Mouse (Mus musculus): ENCODE measurements around the gene Sec24d. TPM values are rescaled to one million over a fixed set of nuclear protein-coding genes. Genes with fewer than 3 reads are reported as not detected.
A peak's percentile ranks its signal among the peaks of the same experiment; 100 is the strongest.

Sec24d gene
- total and polyA plus RNA-seq, 2 experiments from 2014 or later, result 11.2 to 24.6 TPM

GRCm38 (mm10) chr3:123313920-123314614 lies 46.8 kb downstream of the Sec24d start:
- ATAC-seq (ENCODE audit: low FRiP score) (no peak), DNase-seq (ENCODE audit: low spot score) (no peak)
- Histone ChIP-seq H3K9ac (replicated peaks; ENCODE audit: low read length, poor library complexity, severe bottlenecking) (no peak overlapping the region), H3K27ac (ENCODE audit: low read depth, low read length) (no peak overlapping the region), H3K4me2 (ENCODE audit: low read depth, low read length, poor library complexity, severe bottlenecking) (no peak overlapping the region), H3K36me3 (ENCODE audit: insufficient read depth, low read length) (no peaks in the 10 kb centered on the region), H3K4me1 (ENCODE audit: insufficient read depth, low read length) (no peaks in the 10 kb centered on the region), H3K9me3 (ENCODE audit: low read length) (no peaks in the 10 kb centered on the region), H3K4me3 (ENCODE audit: low read depth, low read length) (no peak overlapping the region), H3K27me3 (ENCODE audit: insufficient read depth, low read length) (no peaks in the 10 kb centered on the region)
- 23% methylated on average over 12 of the region's 12 CpGs for WGBS
- peak; percentile 22; the same call in 1 of the 2 replicates for TF ChIP-seq CTCF (IDR thresholded peaks at IDR 0.05)

- TF ChIP-seq CTCF (IDR thresholded peaks at IDR 0.05), result no peak
These were observed 48.8 kb downstream of the Sec24d start for GRCm38 (mm10) chr3:123316066-123316465.

GRCm38 (mm10) chr3:123317081-123317480 lies 49.8 kb downstream of the Sec24d start:
- ATAC-seq (ENCODE audit: low FRiP score) (no peak), DNase-seq (ENCODE audit: low spot score) (no peak)
- Histone ChIP-seq H3K36me3 (ENCODE audit: insufficient read depth, low read length) (no peaks in the 10 kb centered on the region), H3K9ac (replicated peaks; ENCODE audit: low read length, poor library complexity, severe bottlenecking) (no peak overlapping the region), H3K9me3 (ENCODE audit: low read length) (no peaks in the 10 kb centered on the region), H3K4me1 (ENCODE audit: insufficient read depth, low read length) (no peaks in the 10 kb centered on the region), H3K4me3 (ENCODE audit: low read depth, low read length) (no peak overlapping the region), H3K27ac (ENCODE audit: low read depth, low read length) (no peak overlapping the region), H3K27me3 (ENCODE audit: insufficient read depth, low read length) (no peaks in the 10 kb centered on the region), H3K4me2 (ENCODE audit: low read depth, low read length, poor library complexity, severe bottlenecking) (no peak overlapping the region)
- 68% methylated on average over 9 of the region's 9 CpGs for WGBS
- TF ChIP-seq CTCF (IDR thresholded peaks at IDR 0.05), result no peak

More at GRCm38 (mm10) chr3:123316066-123316465, 48.8 kb downstream of the Sec24d start:
- H3K36me3 ChIP-seq (ENCODE audit: insufficient read depth, low read length), result no peaks in the 10 kb centered on the region
- no peak overlapping the region for H3K4me3 ChIP-seq (ENCODE audit: low read depth, low read length)
- no peak overlapping the region for H3K4me2 ChIP-seq (ENCODE audit: low read depth, low read length, poor library complexity, severe bottlenecking)
- DNase-seq (ENCODE audit: low spot score) (no peak), ATAC-seq (ENCODE audit: low FRiP score) (no peak)
- 86% methylated on average over 6 of the region's 6 CpGs for WGBS
- no peaks in the 10 kb centered on the region for H3K9me3 ChIP-seq (ENCODE audit: low read length)
- H3K4me1 ChIP-seq (ENCODE audit: insufficient read depth, low read length), result no peaks in the 10 kb centered on the region
- H3K27ac ChIP-seq (ENCODE audit: low read depth, low read length), result no peak overlapping the region
- H3K27me3 ChIP-seq (ENCODE audit: insufficient read depth, low read length), result no peaks in the 10 kb centered on the region
- no peak overlapping the region for H3K9ac ChIP-seq (replicated peaks; ENCODE audit: low read length, poor library complexity, severe bottlenecking)

GRCm38 (mm10) chr3:123320341-123320740 lies 53.1 kb downstream of the Sec24d start:
- no peaks in the 10 kb centered on the region for H3K36me3 ChIP-seq (ENCODE audit: insufficient read depth, low read length)
- no peak overlapping the region for H3K27ac ChIP-seq (ENCODE audit: low read depth, low read length)
- no peak for TF ChIP-seq CTCF (IDR thresholded peaks at IDR 0.05)
- no peak overlapping the region for H3K4me3 ChIP-seq (ENCODE audit: low read depth, low read length)
- no peak overlapping the region for H3K9ac ChIP-seq (replicated peaks; ENCODE audit: low read length, poor library complexity, severe bottlenecking)
- H3K4me2 ChIP-seq (ENCODE audit: low read depth, low read length, poor library complexity, severe bottlenecking), result no peak overlapping the region
- no peaks in the 10 kb centered on the region for H3K27me3 ChIP-seq (ENCODE audit: insufficient read depth, low read length)
- no peaks in the 10 kb centered on the region for H3K9me3 ChIP-seq (ENCODE audit: low read length)
- H3K4me1 ChIP-seq (ENCODE audit: insufficient read depth, low read length), result no peaks in the 10 kb centered on the region
- DNase-seq (ENCODE audit: low spot score) (no peak), ATAC-seq (ENCODE audit: low FRiP score) (no peak)
- 83% methylated on average over 9 of the region's 9 CpGs for WGBS

GRCm38 (mm10) chr3:123321612-123322011 lies 54.4 kb downstream of the Sec24d start:
- no peaks in the 10 kb centered on the region for H3K27me3 ChIP-seq (ENCODE audit: insufficient read depth, low read length)
- H3K9me3 ChIP-seq (ENCODE audit: low read length), result no peaks in the 10 kb centered on the region
- no peak for TF ChIP-seq CTCF (IDR thresholded peaks at IDR 0.05)
- H3K4me2 ChIP-seq (ENCODE audit: low read depth, low read length, poor library complexity, severe bottlenecking), result no peak overlapping the region
- H3K27ac ChIP-seq (ENCODE audit: low read depth, low read length), result no peak overlapping the region
- H3K9ac ChIP-seq (replicated peaks; ENCODE audit: low read length, poor library complexity, severe bottlenecking), result no peak overlapping the region
- no peaks in the 10 kb centered on the region for H3K36me3 ChIP-seq (ENCODE audit: insufficient read depth, low read length)
- WGBS, result 87% methylated on average over 6 of the region's 6 CpGs
- no peak overlapping the region for H3K4me3 ChIP-seq (ENCODE audit: low read depth, low read length)
- ATAC-seq (ENCODE audit: low FRiP score), result peak; percentile 26; the same call in 1 of the 2 replicates
- H3K4me1 ChIP-seq (ENCODE audit: insufficient read depth, low read length), result no peaks in the 10 kb centered on the region
- DNase-seq (ENCODE audit: low spot score), result no peak

- Histone ChIP-seq H3K4me2 (ENCODE audit: low read depth, low read length, poor library complexity, severe bottlenecking) (no peak overlapping the region), H3K9ac (replicated peaks; ENCODE audit: low read length, poor library complexity, severe bottlenecking) (no peak overlapping the region), H3K9me3 (ENCODE audit: low read length) (no peaks in the 10 kb centered on the region), H3K27ac (ENCODE audit: low read depth, low read length) (no peak overlapping the region), H3K27me3 (ENCODE audit: insufficient read depth, low read length) (no peaks in the 10 kb centered on the region), H3K4me1 (ENCODE audit: insufficient read depth, low read length) (no peaks in the 10 kb centered on the region), H3K4me3 (ENCODE audit: low read depth, low read length) (no peak overlapping the region), H3K36me3 (ENCODE audit: insufficient read depth, low read length) (no peaks in the 10 kb centered on the region)
- 21% methylated on average over 1 of the region's 1 CpGs for WGBS
- peak; percentile 80 for TF ChIP-seq CTCF (IDR thresholded peaks at IDR 0.05)
- DNase-seq (ENCODE audit: low spot score), result peak; percentile 79
- no peak for ATAC-seq (ENCODE audit: low FRiP score)
These were observed 54.9 kb downstream of the Sec24d start for GRCm38 (mm10) chr3:123322147-123322546.
